Mouse (Mus musculus) megakaryocyte, embryonic 14.5 days (primary cell): ENCODE measurements around the gene Arhgef18.

Source experiments
- FLI1 ChIP-seq: IDR thresholded peaks from 2 replicates; pipeline ENCODE4 v1.6.1; 2012; ENCODE audit warnings: low read length, inconsistent platforms, mixed read lengths
- GATA1 ChIP-seq: IDR thresholded peaks from 3 replicates; pipeline ENCODE4 v1.6.1; 2012; ENCODE audit warnings: mixed read lengths, low read length, inconsistent platforms, borderline replicate concordance

DNA sequence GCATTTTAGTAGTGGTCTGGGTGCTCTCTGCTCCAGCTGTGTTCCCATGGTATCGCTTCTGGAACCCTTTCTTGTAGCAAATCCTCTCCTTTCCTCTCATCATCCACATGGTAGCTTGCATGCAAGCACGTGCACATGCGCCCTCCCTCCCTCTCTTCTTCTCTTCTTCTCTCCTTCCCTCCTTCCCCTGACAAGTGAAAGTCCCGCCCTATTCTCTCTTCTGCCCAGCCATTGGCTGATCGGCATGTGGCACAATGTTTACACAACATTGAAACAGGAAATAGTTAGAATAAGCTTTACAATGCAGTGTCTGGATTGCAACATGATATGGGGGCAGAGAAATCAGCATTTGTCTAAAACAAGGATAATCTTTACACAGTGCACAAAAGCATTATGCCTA is 88.8 kb downstream of the Arhgef18 start:
- TF ChIP-seq FLI1 (no peak), GATA1 (no peak)
